Mouse (Mus musculus): Measurements from ENCODE around the gene Foxq1.
A peak's percentile ranks its signal among the peaks of the same experiment; 100 is the strongest.

DNA sequence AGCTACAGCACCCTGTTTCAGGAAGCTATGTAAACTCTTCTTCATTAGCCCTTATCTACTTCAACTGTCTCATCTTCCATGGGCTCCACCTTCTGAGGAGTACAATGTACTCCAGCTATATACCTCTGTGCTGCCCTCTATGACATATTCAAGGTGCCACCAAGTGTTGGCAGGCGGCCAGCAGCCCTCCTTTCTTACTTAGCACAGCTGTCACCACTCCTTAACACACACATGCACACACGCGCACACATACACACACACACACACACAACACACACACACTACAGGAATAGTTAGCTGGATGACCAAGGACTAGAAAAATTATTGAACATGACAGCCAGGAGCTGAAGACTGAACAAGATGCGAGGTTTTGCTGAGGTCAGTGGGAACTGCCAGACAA lies 31.0 kb upstream of the Foxq1 start:
- TF ChIP-seq CTCF (IDR thresholded peaks at IDR 0.05; ENCODE audit: low read depth) (0 out of 2 replicates have a peak, but pooled peaks have one; percentile 16), EP300 (optimal IDR thresholded peaks at IDR 0.05) (no peak)

Measured in stomach, postnatal 0 days (tissue).